Mouse (Mus musculus): Measurements from ENCODE around the gene Gm28051.

The Gm28051 gene

GRCm38 (mm10) chr12:102742056-102742455, 15.5 kb downstream of the Gm28051 start:
- DNase-seq, result no peak

- DNase-seq, result peak; percentile 65
These were observed 17.3 kb downstream of the Gm28051 start for GRCm38 (mm10) chr12:102740285-102740684.

GRCm38 (mm10) chr12:102739096-102739495, 18.5 kb downstream of the Gm28051 start:
- no peak for DNase-seq

- DNase-seq, result peak; percentile 79
These were observed 24.2 kb downstream of the Gm28051 start for GRCm38 (mm10) chr12:102733381-102733780.

GRCm38 (mm10) chr12:102730798-102731619, 26.6 kb downstream of the Gm28051 start:
- DNase-seq, result peak; percentile 22

GRCm38 (mm10) chr12:102729855-102730797, 27.4 kb downstream of the Gm28051 start:
- DNase-seq, result peak; percentile 87

GRCm38 (mm10) chr12:102725761-102726175, 31.8 kb downstream of the Gm28051 start:
- DNase-seq, result no peak

GRCm38 (mm10) chr12:102725146-102725545, 32.4 kb downstream of the Gm28051 start:
- DNase-seq, result no peak

GRCm38 (mm10) chr12:102723861-102724260, 33.7 kb downstream of the Gm28051 start:
- DNase-seq, result no peak

- no peak for DNase-seq
These were observed 34.6 kb downstream of the Gm28051 start for GRCm38 (mm10) chr12:102722966-102723365.

- no peak for DNase-seq
These were observed 35.1 kb downstream of the Gm28051 start for GRCm38 (mm10) chr12:102722451-102722850.

GRCm38 (mm10) chr12:102719552-102720315, 37.8 kb downstream of the Gm28051 start:
- DNase-seq, result no peak

- DNase-seq, result no peak
These were observed 42.7 kb downstream of the Gm28051 start for GRCm38 (mm10) chr12:102714654-102715395.

- DNase-seq, result no peak
These were observed 43.4 kb downstream of the Gm28051 start for GRCm38 (mm10) chr12:102714116-102714515.

GRCm38 (mm10) chr12:102713153-102713865, 44.3 kb downstream of the Gm28051 start:
- DNase-seq, result no peak

- DNase-seq, result no peak
These were observed 46.7 kb downstream of the Gm28051 start for GRCm38 (mm10) chr12:102710851-102711375.

GRCm38 (mm10) chr12:102709896-102710295, 47.7 kb downstream of the Gm28051 start:
- no peak for DNase-seq

GRCm38 (mm10) chr12:102708220-102708619, 49.3 kb downstream of the Gm28051 start:
- DNase-seq, result no peak

GRCm38 (mm10) chr12:102706833-102707463, 50.6 kb downstream of the Gm28051 start:
- DNase-seq, result no peak

GRCm38 (mm10) chr12:102705906-102706640, 51.5 kb downstream of the Gm28051 start:
- DNase-seq, result no peak

Measured in lung, postnatal 36 days (tissue).